Comparison of ENCODE assay signal across 26 mouse cellular contexts in genomic region chr11:98040975-98041374, GRCm38 (mm10). TPM values are rescaled to one million over a fixed set of nuclear protein-coding genes. Genes with fewer than 3 reads are reported as not detected.
DNase-seq lines count a peak whose midpoint lies in the region; ATAC-seq and TF ChIP-seq lines count a peak whose summit lies in the region.
"Had no signal": no experiment of that assay in that cellular context is flagged by ENCODE, and none has a peak within 500 bp of the region (broad histone marks: within the 10 kb centered on the region; RNA-seq: fewer than 3 reads in every experiment).

No protein-coding gene starts in this region.

- no peak overlapping the region for H3K4me2 ChIP-seq in heart, embryonic 13.5 days
- H3K4me2 ChIP-seq: forebrain, embryonic 13.5 days; hindbrain, embryonic 13.5 days; intestine, embryonic 15.5 days had no signal

- intact Hi-C loops in heart, postnatal 25 days (cut with DNase I) = no loop called here

- 59% methylated on average over 8 of the region's 8 CpGs for whole genome bisulfite sequencing in heart, embryonic 13.5 days

- no peak for DNase-seq in heart, postnatal 25 days (ENCODE audit: low spot score)
- peak; percentile 56 for DNase-seq in ES-CJ7 (ENCODE audit: low read depth, low spot score)
- DNase-seq in ZHBTc4 (ENCODE audit: low read depth, low spot score) = peak; percentile 44
- no peak for DNase-seq in frontal cortex, postnatal 25 days (ENCODE audit: low spot score in 2 of 2)
- DNase-seq: adrenal gland, adult 2 months; adrenal gland, postnatal 14 days; cerebellum, adult 11 months; cerebellum, adult 9-11 months; cerebellum, postnatal 25 days; gastrocnemius, adult 2 months; gastrocnemius, postnatal 14 days; heart, adult 18-20 months; heart, postnatal 36 days; kidney, adult 11 months had no signal

- H3K27ac ChIP-seq in heart, embryonic 13.5 days (replicated peaks) = no peak overlapping the region
- H3K27ac ChIP-seq: forebrain, embryonic 10.5 days; forebrain, embryonic 13.5 days; gastrocnemius, adult 2 months; hindbrain, embryonic 10.5 days; hindbrain, embryonic 13.5 days; intestine, embryonic 15.5 days had no signal

- ATAC-seq in heart, embryonic 13.5 days (ENCODE audit: extremely low read depth, insufficient number of reproducible peaks, low FRiP score, low TSS enrichment) = no peak
- ATAC-seq: CD4-positive, CD25-positive, alpha-beta regulatory T cell, adult 4 months; forebrain, embryonic 13.5 days; forebrain, embryonic 16.5 days; hindbrain, embryonic 16.5 days; intestine, embryonic 15.5 days had no signal

- no peak for TF ChIP-seq CTCF in E14TG2a.4 (conservative IDR thresholded peaks at IDR 0.05; ENCODE audit: low read length)

- H3K36me3 ChIP-seq in heart, embryonic 13.5 days = no peaks in the 10 kb centered on the region
- H3K36me3 ChIP-seq in E14TG2a.4 (ENCODE audit: insufficient read depth, low read length) = peaks cover 33% of the 10 kb centered on the region
- H3K36me3 ChIP-seq: forebrain, embryonic 10.5 days; hindbrain, embryonic 10.5 days; hindbrain, embryonic 13.5 days; intestine, embryonic 15.5 days had no signal

- no peak overlapping the region for H3K4me3 ChIP-seq in heart, embryonic 13.5 days
- peak overlapping the region; percentile 35; the same call in 1 of the 2 replicates for H3K4me3 ChIP-seq in E14TG2a.4 (replicated peaks; ENCODE audit: low read length)
- H3K4me3 ChIP-seq: forebrain, embryonic 10.5 days; forebrain, embryonic 13.5 days; gastrocnemius, adult 2 months; hindbrain, embryonic 10.5 days; hindbrain, embryonic 13.5 days; intestine, embryonic 15.5 days had no signal

- no peaks in the 10 kb centered on the region for H3K9me3 ChIP-seq in heart, embryonic 13.5 days
- no peaks in the 10 kb centered on the region for H3K9me3 ChIP-seq in E14TG2a.4 (ENCODE audit: low read length)
- H3K9me3 ChIP-seq: forebrain, embryonic 10.5 days; forebrain, embryonic 13.5 days; hindbrain, embryonic 10.5 days; hindbrain, embryonic 13.5 days; intestine, embryonic 15.5 days had no signal

- peaks cover 20% of the 10 kb centered on the region for H3K27me3 ChIP-seq in heart, embryonic 13.5 days (replicated peaks)
- H3K27me3 ChIP-seq in E14TG2a.4 (ENCODE audit: insufficient read depth, low read length) = peaks cover 12% of the 10 kb centered on the region

- H3K4me1 ChIP-seq in heart, embryonic 13.5 days = peaks cover 13% of the 10 kb centered on the region
- H3K4me1 ChIP-seq in E14TG2a.4 (replicated peaks; ENCODE audit: low read depth, low read length) = peaks cover 83% of the 10 kb centered on the region

- 0 out of 2 replicates have a peak overlapping the region, but pooled peaks have one; percentile 10 for H3K9ac ChIP-seq in heart, embryonic 13.5 days
- H3K9ac ChIP-seq: forebrain, embryonic 13.5 days; hindbrain, embryonic 13.5 days; intestine, embryonic 15.5 days had no signal

RNA-seq across cellular contexts. Expression of gene Stac2, which starts 12.3 kb away (rescaled TPM):
- polyA plus RNA-seq in heart, embryonic 13.5 days (2015; fragmentation: Nextera tagmentation; extraction: Ambion mirVana) = 0.83 and 0.84 TPM in 2 replicates
- under 1 TPM; 0.13 to 0.25 TPM for total RNA-seq in heart, postnatal 25 days (2021)
- total RNA-seq: common myeloid progenitor, adult 5-6 weeks; MEL had no signal
- polyA plus RNA-seq: CD4-positive, CD25-positive, alpha-beta regulatory T cell, adult 4 months had no signal

RNA-seq across cellular contexts. Expression of gene Rpl19, which starts 14.5 kb away (rescaled TPM):
- polyA plus RNA-seq in heart, embryonic 13.5 days (2015; fragmentation: Nextera tagmentation; extraction: Ambion mirVana) = 676 and 751 TPM in 2 replicates
- total RNA-seq in heart, postnatal 25 days (2021) = 100 to 1,000 TPM; 539 to 575 TPM

RNA-seq across cellular contexts. Expression of gene Cacnb1, which starts 18.1 kb away (rescaled TPM):
- 6.0 and 6.7 TPM in 2 replicates for polyA plus RNA-seq in heart, embryonic 13.5 days (2015; fragmentation: Nextera tagmentation; extraction: Ambion mirVana)
- total RNA-seq in heart, postnatal 25 days (2021) = 1 to 10 TPM; 6.0 to 6.8 TPM
- total RNA-seq: common myeloid progenitor, adult 5-6 weeks had no signal

RNA-seq across cellular contexts. Expression of gene Arl5c, which starts 45.0 kb away (rescaled TPM):
- polyA plus RNA-seq in heart, embryonic 13.5 days (2015; fragmentation: Nextera tagmentation; extraction: Ambion mirVana) = 4.6 and 5.1 TPM in 2 replicates
- under 1 TPM; 0.57 to 0.92 TPM for total RNA-seq in heart, postnatal 25 days (2021)

RNA-seq across cellular contexts. Expression of gene Plxdc1, which starts 54.7 kb away (rescaled TPM):
- polyA plus RNA-seq in heart, embryonic 13.5 days (2015; fragmentation: Nextera tagmentation; extraction: Ambion mirVana) = 0.23 and 0.44 TPM in 2 replicates
- 1 to 10 TPM; 5.4 to 6.0 TPM for total RNA-seq in heart, postnatal 25 days (2021)

Comparison
In these comparisons a context has a peak if more than half of its experiments do, and no peak if none do; other contexts are left out.
1. DNase-seq: peak in ES-CJ7 (single experiment) and ZHBTc4 (single experiment); none in heart, postnatal 25 days (single experiment) and frontal cortex, postnatal 25 days (0 of 2).